Mouse (Mus musculus) embryonic fibroblast, embryonic 13.5 days (primary cell): ENCODE measurements around the gene Mthfd1l.

ENCODE experiments used
- CTCF ChIP-seq: IDR thresholded peaks from 2 replicates; pipeline ENCODE4 v1.5.1; 2011; ENCODE audit warnings: mild to moderate bottlenecking, control low read depth, low read length, moderate library complexity, borderline replicate concordance; ENCODE audit not compliant: insufficient read depth
- POLR2A ChIP-seq: IDR thresholded peaks from 2 replicates; pipeline ENCODE4 v1.6.1; 2011; ENCODE audit warnings: low read depth, mild to moderate bottlenecking, control low read depth, low read length, moderate library complexity

DNA sequence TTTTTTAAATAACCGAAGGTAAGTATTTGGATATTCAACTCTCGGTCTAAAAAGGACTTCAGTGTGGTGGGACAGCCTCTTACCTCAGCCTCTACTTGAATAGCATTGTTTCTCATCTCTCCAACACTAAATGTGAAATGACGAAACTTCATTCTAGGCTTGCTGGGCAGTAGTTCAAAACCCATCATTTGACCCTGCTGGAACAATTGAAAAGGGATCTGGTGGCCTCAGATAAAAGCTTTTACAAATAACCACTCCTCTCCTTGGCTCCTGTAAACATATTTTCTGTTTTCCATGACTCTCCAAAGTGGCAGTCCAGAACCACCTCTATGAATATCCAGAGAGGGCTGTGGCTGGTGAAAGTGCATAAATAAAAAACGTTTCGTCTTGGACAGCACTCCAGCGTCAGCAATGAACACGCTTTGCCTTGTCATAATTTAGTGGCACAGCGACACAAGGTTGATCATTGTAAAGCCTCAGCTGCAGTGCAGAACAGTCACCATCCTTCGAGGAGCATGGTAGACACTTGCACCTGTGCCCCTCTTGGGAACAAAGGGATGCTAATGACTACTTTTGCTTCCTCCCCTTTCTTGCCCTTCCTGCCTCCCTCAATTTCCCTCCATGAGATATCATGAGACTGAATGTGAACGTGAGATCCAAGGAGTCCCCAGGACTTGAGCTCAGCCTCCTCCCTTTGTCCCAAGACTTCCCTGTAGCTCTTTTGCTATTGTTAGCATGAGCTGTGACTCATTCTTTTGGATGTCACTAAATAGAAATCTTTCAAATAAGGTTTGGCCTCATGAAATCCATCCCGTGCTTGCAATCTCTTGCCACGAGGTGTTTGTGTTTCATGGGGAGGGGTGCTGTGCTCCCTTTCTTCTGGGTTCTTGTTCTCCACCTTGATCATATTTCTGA lies 179.2 kb downstream of the Mthfd1l start:
- no peak for TF ChIP-seq POLR2A
- TF ChIP-seq CTCF = no peak
